Mouse (Mus musculus): ENCODE data around the gene Cdc26.

- TF ChIP-seq POLR2A (IDR thresholded peaks at IDR 0.05; ENCODE audit: low read depth, low read length) (no peak), CTCF (IDR thresholded peaks at IDR 0.05; ENCODE audit: extremely low read depth, insufficient read depth, insufficient read length, insufficient replicate concordance) (no peak)
These were observed 46.4 kb downstream of the Cdc26 start for GRCm38 (mm10) chr4:62361997-62362396.
